Mouse (Mus musculus) midbrain, postnatal 0 days (tissue): ENCODE data around the gene Nr2e1. TPM values are rescaled to one million over a fixed set of nuclear protein-coding genes. Genes with fewer than 3 reads are reported as not detected.

Experiments used
- ATAC-seq: fragments of 200-750 bp; cut with Nextera tagmentation; 2 replicates; pipeline ENCODE4 v1.8.0; 2017; ENCODE audit warnings: moderate number of reproducible peaks, mild to moderate bottlenecking, moderate TSS enrichment, moderate library complexity; ENCODE audit not compliant: low FRiP score
- DNase-seq: peaks from one replicate; pipeline ENCODE4 v3.0.0-alpha.2; 2015; ENCODE audit warnings: low spot score
- H3K27ac ChIP-seq: fragments of 300-500 bp; sonication (generic); 2 replicates; pipeline ENCODE4 v1.5.1; 2014; ENCODE audit warnings: low read depth, mild to moderate bottlenecking, low read length, mixed read lengths
- H3K27me3 ChIP-seq: fragments of 300-500 bp; sonication (generic); 2 replicates; pipeline ENCODE4 v1.6.1; 2014; ENCODE audit warnings: low read length, control low read depth, mixed read lengths; ENCODE audit not compliant: insufficient read depth
- H3K36me3 ChIP-seq: fragments of 300-500 bp; sonication (generic); 2 replicates; pipeline ENCODE4 v1.6.1; 2014; ENCODE audit warnings: low read length, control low read depth, mixed read lengths; ENCODE audit not compliant: insufficient read depth
- H3K4me1 ChIP-seq: fragments of 300-500 bp; sonication (generic); 2 replicates; pipeline ENCODE4 v1.6.1; 2014; ENCODE audit warnings: mild to moderate bottlenecking, control low read depth, antibody characterized with exemption, low read length, mixed read lengths; ENCODE audit not compliant: insufficient read depth
- H3K4me2 ChIP-seq: fragments of 300-500 bp; sonication (generic); 2 replicates; pipeline ENCODE4 v1.6.1; 2014; ENCODE audit warnings: low read depth, mild to moderate bottlenecking, low read length, mixed read lengths; ENCODE audit not compliant: poor library complexity, severe bottlenecking
- H3K4me3 ChIP-seq: fragments of 300-500 bp; sonication (generic); 2 replicates; pipeline ENCODE4 v1.5.1; 2014; ENCODE audit warnings: low read depth, mild to moderate bottlenecking, low read length, moderate library complexity
- H3K9ac ChIP-seq: fragments of 300-500 bp; sonication (generic); replicated peaks from 2 replicates; pipeline ENCODE4 v1.6.1; 2014; ENCODE audit warnings: mild to moderate bottlenecking, low read length, moderate library complexity, mixed read lengths; ENCODE audit not compliant: poor library complexity, severe bottlenecking
- H3K9me3 ChIP-seq: fragments of 300-500 bp; sonication (generic); 2 replicates; pipeline ENCODE4 v1.6.1; 2016; ENCODE audit warnings: low read length, control low read depth
- CTCF ChIP-seq: IDR thresholded peaks from 2 replicates; pipeline ENCODE4 v1.5.1; 2016; ENCODE audit warnings: antibody characterized with exemption, mild to moderate bottlenecking
- WGBS: fragments of 180-500 bp; shearing (Covaris S2); extraction: QIAGEN DNeasy Blood & Tissue Kit; methylation state at CpG from one replicate; pipeline ENCODE4 v1.1.7; 2014; 5-methylcytosine and 5-hydroxymethylcytosine counted together
- polyA plus RNA-seq: library from polyadenylated mRNA; unstranded; fragments of >200 nt; fragmentation: Nextera tagmentation; extraction: Ambion mirVana; gene quantifications from 2 replicates; pipeline ENCODE4 v1.2.1, GENCODE M21; 2015
- total RNA-seq: library from RNA; depleted of rRNA; stranded (reverse); fragments of >200 nt; gene quantifications from 2 replicates; pipeline ENCODE4 v1.2.3, GENCODE M21; 2014

Nr2e1 gene
- total and polyA plus RNA-seq, 2 experiments from 2014 or later, result 1.3 to 3.6 TPM

- Histone ChIP-seq H3K27ac (no peak overlapping the region), H3K36me3 (no peaks in the 10 kb centered on the region), H3K9ac (no peak overlapping the region), H3K4me1 (no peaks in the 10 kb centered on the region), H3K27me3 (peaks cover 80% of the 10 kb centered on the region), H3K4me2 (no peak overlapping the region), H3K4me3 (no peak overlapping the region), H3K9me3 (no peaks in the 10 kb centered on the region)
- no peak for TF ChIP-seq CTCF
- no peak for ATAC-seq
- 34% methylated on average over 10 of the region's 10 CpGs for WGBS
- DNase-seq, result no peak
These were observed 8.8 kb downstream of the Nr2e1 start for GRCm38 (mm10) chr10:42574639-42575038.

GRCm38 (mm10) chr10:42572971-42573370 is 10.5 kb downstream of the Nr2e1 start:
- Histone ChIP-seq H3K9ac (no peak overlapping the region), H3K4me2 (peak overlapping the region; percentile 64), H3K36me3 (no peaks in the 10 kb centered on the region), H3K27ac (no peak overlapping the region), H3K9me3 (no peaks in the 10 kb centered on the region), H3K4me1 (no peaks in the 10 kb centered on the region), H3K4me3 (peak overlapping the region; percentile 36), H3K27me3 (peaks cover 66% of the 10 kb centered on the region)
- DNase-seq (no peak), ATAC-seq (0 out of 2 replicates have a peak, but pooled peaks have one; percentile 16)
- no peak for TF ChIP-seq CTCF
- WGBS, result 18% methylated on average over 15 of the region's 15 CpGs

- TF ChIP-seq CTCF, result no peak
- Histone ChIP-seq H3K36me3 (no peaks in the 10 kb centered on the region), H3K27ac (no peak overlapping the region), H3K4me2 (peak overlapping the region; percentile 64), H3K4me1 (no peaks in the 10 kb centered on the region), H3K9me3 (no peaks in the 10 kb centered on the region), H3K4me3 (peak overlapping the region; percentile 36), H3K27me3 (peaks cover 62% of the 10 kb centered on the region), H3K9ac (no peak overlapping the region)
- 9% methylated on average over 20 of the region's 20 CpGs for WGBS
- DNase-seq (no peak), ATAC-seq (peak; percentile 60)
These were observed 10.9 kb downstream of the Nr2e1 start for GRCm38 (mm10) chr10:42572567-42572966.

- H3K9me3 ChIP-seq, result no peaks in the 10 kb centered on the region
- no peaks in the 10 kb centered on the region for H3K36me3 ChIP-seq
- H3K27me3 ChIP-seq, result no peaks in the 10 kb centered on the region; the same call in 1 of the 2 replicates
- DNase-seq, result no peak
- TF ChIP-seq CTCF, result no peak
- H3K27ac ChIP-seq, result no peak overlapping the region
- H3K4me1 ChIP-seq, result no peaks in the 10 kb centered on the region
- H3K4me3 ChIP-seq, result no peak overlapping the region
- no peak overlapping the region for H3K4me2 ChIP-seq
- WGBS, result 13% methylated on average over 12 of the region's 12 CpGs
- H3K9ac ChIP-seq, result no peak overlapping the region
- ATAC-seq, result no peak
These were observed 21.2 kb downstream of the Nr2e1 start for GRCm38 (mm10) chr10:42562272-42562671.

- Histone ChIP-seq H3K9ac (no peak overlapping the region), H3K36me3 (no peaks in the 10 kb centered on the region), H3K4me1 (no peaks in the 10 kb centered on the region), H3K4me3 (no peak overlapping the region), H3K27me3 (no peaks in the 10 kb centered on the region), H3K27ac (no peak overlapping the region), H3K9me3 (no peaks in the 10 kb centered on the region), H3K4me2 (no peak overlapping the region)
- WGBS, result 80% methylated on average over 5 of the region's 5 CpGs
- no peak for DNase-seq
- TF ChIP-seq CTCF, result no peak
- no peak for ATAC-seq
These were observed 23.7 kb downstream of the Nr2e1 start for GRCm38 (mm10) chr10:42559581-42560200.

GRCm38 (mm10) chr10:42546507-42546906 is 36.9 kb downstream of the Nr2e1 start:
- no peak overlapping the region for H3K4me2 ChIP-seq
- TF ChIP-seq CTCF, result no peak
- H3K36me3 ChIP-seq, result no peaks in the 10 kb centered on the region
- no peak overlapping the region for H3K27ac ChIP-seq
- H3K4me3 ChIP-seq, result no peak overlapping the region
- H3K9me3 ChIP-seq, result no peaks in the 10 kb centered on the region
- no peaks in the 10 kb centered on the region for H3K4me1 ChIP-seq
- ATAC-seq (no peak), DNase-seq (no peak)
- H3K27me3 ChIP-seq, result no peaks in the 10 kb centered on the region
- 97% methylated on average over 3 of the region's 3 CpGs for WGBS
- no peak overlapping the region for H3K9ac ChIP-seq
